In genomic region chr4:137835624-137836337, GRCm38 (mm10) we compare ENCODE assay signal across 9 mouse cellular contexts. TPM values are rescaled to one million over a fixed set of nuclear protein-coding genes. Genes with fewer than 3 reads are reported as not detected.
DNase-seq lines count a peak whose midpoint lies in the region; ATAC-seq and TF ChIP-seq lines count a peak whose summit lies in the region.
"Had no signal": no experiment of that assay in that cellular context is flagged by ENCODE, and none has a peak within 500 bp of the region (broad histone marks: within the 10 kb centered on the region; RNA-seq: fewer than 3 reads in every experiment).

No protein-coding gene starts in this region.

- peak; percentile 62; the same call in 1 of the 2 replicates for TF ChIP-seq CTCF in spleen, adult 2 months (IDR thresholded peaks at IDR 0.05; ENCODE audit: extremely low read depth, insufficient read depth, insufficient read length, insufficient replicate concordance)

- WGBS in embryonic facial prominence, embryonic 13.5 days, result 12% methylated on average over 14 of the region's 14 CpGs
- 13% methylated on average over 14 of the region's 14 CpGs for WGBS in heart, embryonic 10.5 days
- WGBS in limb, embryonic 13.5 days, result 11% methylated on average over 14 of the region's 14 CpGs
- 18% methylated on average over 13 of the region's 14 CpGs for WGBS in midbrain, embryonic 15.5 days
- WGBS in spleen, adult 2 months, result 11% methylated on average over 14 of the region's 14 CpGs

- H3K9ac ChIP-seq in embryonic facial prominence, embryonic 13.5 days, result no peak overlapping the region
- H3K9ac ChIP-seq in limb, embryonic 13.5 days, result peak overlapping the region; percentile 31; the same call in 1 of the 2 replicates
- no peak overlapping the region for H3K9ac ChIP-seq in midbrain, embryonic 15.5 days

- H3K4me1 ChIP-seq in embryonic facial prominence, embryonic 13.5 days, result peaks cover 9% of the 10 kb centered on the region
- peaks cover 5% of the 10 kb centered on the region for H3K4me1 ChIP-seq in heart, embryonic 10.5 days
- 0 out of 2 replicates have a peak, but pooled peaks cover 5% of the 10 kb centered on the region for H3K4me1 ChIP-seq in limb, embryonic 13.5 days
- H3K4me1 ChIP-seq in midbrain, embryonic 15.5 days, result 0 out of 2 replicates have a peak, but pooled peaks cover 5% of the 10 kb centered on the region
- no peaks in the 10 kb centered on the region; the same call in 1 of the 2 replicates for H3K4me1 ChIP-seq in spleen, adult 2 months (ENCODE audit: control insufficient read depth, insufficient read depth, insufficient read length)

- no peaks in the 10 kb centered on the region for H3K27me3 ChIP-seq in embryonic facial prominence, embryonic 13.5 days
- H3K27me3 ChIP-seq in heart, embryonic 10.5 days (ENCODE audit: insufficient read depth, poor library complexity, severe bottlenecking), result peaks cover 27% of the 10 kb centered on the region
- H3K27me3 ChIP-seq in limb, embryonic 13.5 days, result peaks cover 5% of the 10 kb centered on the region; the same call in 1 of the 2 replicates
- H3K27me3 ChIP-seq in midbrain, embryonic 15.5 days (replicated peaks), result no peaks in the 10 kb centered on the region
- 0 out of 2 replicates have a peak, but pooled peaks cover 1% of the 10 kb centered on the region for H3K27me3 ChIP-seq in spleen, adult 2 months (ENCODE audit: control insufficient read depth, insufficient read depth, low read length)

- peak overlapping the region; percentile 51 for H3K4me2 ChIP-seq in embryonic facial prominence, embryonic 13.5 days
- peak overlapping the region; percentile 55 for H3K4me2 ChIP-seq in limb, embryonic 13.5 days (replicated peaks)
- peak overlapping the region; percentile 41 for H3K4me2 ChIP-seq in midbrain, embryonic 15.5 days

- peak; percentile 71; the same call in 1 of the 2 replicates for ATAC-seq in embryonic facial prominence, embryonic 13.5 days (ENCODE audit: insufficient number of reproducible peaks, insufficient read depth, low FRiP score, low TSS enrichment, low read depth)
- peak; percentile 78; the same call in 1 of the 2 replicates for ATAC-seq in limb, embryonic 13.5 days (ENCODE audit: low FRiP score, low read depth)
- ATAC-seq in midbrain, embryonic 15.5 days (replicated peaks), result peak; percentile 92

- DNase-seq in 3T3-L1 (ENCODE audit: low read depth, low spot score), result peak; percentile 84
- DNase-seq in adrenal gland, postnatal 36 days, result peak; percentile 75 to 89
- DNase-seq in heart, embryonic 10.5 days (ENCODE audit: low spot score), result peak; percentile 92
- peak; percentile 93 for DNase-seq in kidney, adult 9 months
- peak; percentile 21 to 64 for DNase-seq in spleen, adult 2 months (ENCODE audit: low read depth in 1 of 2, low spot score in 2 of 2)

- H3K36me3 ChIP-seq in embryonic facial prominence, embryonic 13.5 days, result no peaks in the 10 kb centered on the region
- H3K36me3 ChIP-seq in heart, embryonic 10.5 days, result no peaks in the 10 kb centered on the region
- H3K36me3 ChIP-seq in limb, embryonic 13.5 days, result no peaks in the 10 kb centered on the region
- no peaks in the 10 kb centered on the region for H3K36me3 ChIP-seq in midbrain, embryonic 15.5 days (replicated peaks)
- H3K36me3 ChIP-seq in spleen, adult 2 months (ENCODE audit: control insufficient read depth, insufficient read depth, low read length), result no peaks in the 10 kb centered on the region
- H3K36me3 ChIP-seq: G1E had no signal

- H3K9me3 ChIP-seq in embryonic facial prominence, embryonic 13.5 days, result no peaks in the 10 kb centered on the region
- H3K9me3 ChIP-seq in heart, embryonic 10.5 days, result no peaks in the 10 kb centered on the region
- H3K9me3 ChIP-seq in limb, embryonic 13.5 days, result no peaks in the 10 kb centered on the region
- H3K9me3 ChIP-seq in midbrain, embryonic 15.5 days, result no peaks in the 10 kb centered on the region
- H3K9me3 ChIP-seq: G1E had no signal

- peak overlapping the region; percentile 15 for H3K4me3 ChIP-seq in embryonic facial prominence, embryonic 13.5 days
- peak overlapping the region; percentile 29 for H3K4me3 ChIP-seq in heart, embryonic 10.5 days
- H3K4me3 ChIP-seq in limb, embryonic 13.5 days, result peak overlapping the region; percentile 18; the same call in 1 of the 2 replicates
- no peak overlapping the region for H3K4me3 ChIP-seq in midbrain, embryonic 15.5 days
- H3K4me3 ChIP-seq in spleen, adult 2 months (ENCODE audit: extremely low read depth, insufficient read depth, insufficient read length), result no peak overlapping the region

- no peak overlapping the region for H3K27ac ChIP-seq in embryonic facial prominence, embryonic 13.5 days
- H3K27ac ChIP-seq in heart, embryonic 10.5 days, result no peak overlapping the region
- no peak overlapping the region for H3K27ac ChIP-seq in limb, embryonic 13.5 days
- H3K27ac ChIP-seq in midbrain, embryonic 15.5 days, result no peak overlapping the region
- H3K27ac ChIP-seq in spleen, adult 2 months (ENCODE audit: insufficient read depth, low read length), result peak overlapping the region; percentile 20; the same call in 1 of the 2 replicates

- no peak for TF ChIP-seq POLR2A in spleen, adult 2 months (IDR thresholded peaks at IDR 0.05; ENCODE audit: low read depth, low read length)

RNA-seq across cellular contexts. Expression of gene Ece1, which starts 26.3 kb away (rescaled TPM):
- total RNA-seq in adrenal gland, postnatal 36 days (2021), result 100 to 1,000 TPM; 256 to 280 TPM
- polyA plus RNA-seq in embryonic facial prominence, embryonic 13.5 days (2015; fragmentation: Nextera tagmentation; extraction: Ambion mirVana), result 49.9 and 65.0 TPM in 2 replicates
- 118 and 165 TPM in 2 replicates for polyA plus RNA-seq in heart, embryonic 10.5 days (2016; fragmentation: Nextera tagmentation; extraction: Ambion mirVana)
- 29.2 and 31.4 TPM in 2 replicates for polyA plus RNA-seq in limb, embryonic 13.5 days (2015; fragmentation: Nextera tagmentation; extraction: Ambion mirVana)
- 20.7 and 23.1 TPM in 2 replicates for polyA plus RNA-seq in midbrain, embryonic 15.5 days (2015; fragmentation: Nextera tagmentation; extraction: Ambion mirVana)
- 17.3 and 18.4 TPM in 2 replicates for polyA plus RNA-seq in spleen, adult 2 months (2012; rRNA removed)

RNA-seq across cellular contexts. Expression of gene Alpl, which starts 39.6 kb away (rescaled TPM):
- total RNA-seq in adrenal gland, postnatal 36 days (2021), result 10 to 100 TPM in 1 of 2 experiments, 1 to 10 TPM in 1; 4.4 to 55.1 TPM
- 110 and 122 TPM in 2 replicates for polyA plus RNA-seq in embryonic facial prominence, embryonic 13.5 days (2015; fragmentation: Nextera tagmentation; extraction: Ambion mirVana)
- 1.0 and 4.5 TPM in 2 replicates for polyA plus RNA-seq in heart, embryonic 10.5 days (2016; fragmentation: Nextera tagmentation; extraction: Ambion mirVana)
- polyA plus RNA-seq in limb, embryonic 13.5 days (2015; fragmentation: Nextera tagmentation; extraction: Ambion mirVana), result 12.0 and 15.3 TPM in 2 replicates
- 8.8 and 9.6 TPM in 2 replicates for polyA plus RNA-seq in midbrain, embryonic 15.5 days (2015; fragmentation: Nextera tagmentation; extraction: Ambion mirVana)
- 6.2 and 8.3 TPM in 2 replicates for polyA plus RNA-seq in spleen, adult 2 months (2012; rRNA removed)
- total RNA-seq: G1E had no signal
- polyA plus RNA-seq: G1E had no signal

Comparison
In these comparisons a context has a peak if more than half of its experiments do, and no peak if none do; other contexts are left out.
1. DNase-seq: peak in every context shown above with its lines; median percentile 93 in kidney, adult 9 months; 92 in heart, embryonic 10.5 days; 84 in 3T3-L1; 82 in adrenal gland, postnatal 36 days; 42 in spleen, adult 2 months.
2. H3K4me3 ChIP-seq: peak in embryonic facial prominence, embryonic 13.5 days (single experiment), heart, embryonic 10.5 days (single experiment) and limb, embryonic 13.5 days (single experiment); none in midbrain, embryonic 15.5 days (single experiment) and spleen, adult 2 months (single experiment).
3. Peak in every context shown above with its lines, with median percentiles within 50 percentile points of each other: ATAC-seq and H3K4me2 ChIP-seq.